10 mouse cellular contexts compared by ENCODE assay signal in genomic region chr12:69085522-69086179, GRCm38 (mm10).
A peak's percentile ranks its signal among the peaks of the same experiment; 100 is the strongest.
DNase-seq lines count a peak whose midpoint lies in the region; ATAC-seq and TF ChIP-seq lines count a peak whose summit lies in the region.
"Had no signal": no experiment of that assay in that cellular context is flagged by ENCODE, and none has a peak within 500 bp of the region (broad histone marks: within the 10 kb centered on the region; RNA-seq: fewer than 3 reads in every experiment).

No protein-coding gene starts in this region.

- no peak overlapping the region for H3K9ac ChIP-seq in heart, postnatal 0 days (replicated peaks; ENCODE audit: low read depth, low read length)
- H3K9ac ChIP-seq in midbrain, embryonic 13.5 days (replicated peaks): 0 out of 2 replicates have a peak overlapping the region, but pooled peaks have one; percentile 4

- WGBS in heart, postnatal 0 days: 29% methylated on average over 19 of the region's 19 CpGs
- 32% methylated on average over 19 of the region's 19 CpGs for WGBS in midbrain, embryonic 13.5 days

- intact Hi-C loops in heart, postnatal 10 days (cut with DNase I): loop anchor here (10.0 kb wide), 1 partner anchor 211 kb away; no protein-coding TSS in a partner anchor
- intact Hi-C loops in left cerebral cortex, postnatal 36 days (cut with DNase I): loop anchor here (10.0 kb wide), 2 partner anchors 131 to 1641 kb away; no protein-coding TSS in a partner anchor

- H3K36me3 ChIP-seq in heart, postnatal 0 days (replicated peaks; ENCODE audit: control insufficient read depth, insufficient read depth, low read length): no peaks in the 10 kb centered on the region
- no peaks in the 10 kb centered on the region for H3K36me3 ChIP-seq in midbrain, embryonic 13.5 days

- no peak overlapping the region for H3K4me3 ChIP-seq in heart, postnatal 0 days (ENCODE audit: low read depth, low read length)
- H3K4me3 ChIP-seq in midbrain, embryonic 13.5 days (replicated peaks): peak overlapping the region; percentile 13

- no peak overlapping the region for H3K27ac ChIP-seq in heart, postnatal 0 days (ENCODE audit: low read depth)
- no peak overlapping the region; the same call in 1 of the 2 replicates for H3K27ac ChIP-seq in midbrain, embryonic 13.5 days

- no peaks in the 10 kb centered on the region for H3K4me1 ChIP-seq in heart, postnatal 0 days (ENCODE audit: control insufficient read depth, insufficient read depth)
- peaks cover 33% of the 10 kb centered on the region for H3K4me1 ChIP-seq in midbrain, embryonic 13.5 days (replicated peaks)

- H3K9me3 ChIP-seq in heart, postnatal 0 days (replicated peaks; ENCODE audit: control insufficient read depth, low read length): no peaks in the 10 kb centered on the region
- H3K9me3 ChIP-seq in midbrain, embryonic 13.5 days: no peaks in the 10 kb centered on the region

- DNase-seq in heart, postnatal 0 days (ENCODE audit: low spot score): no peak
- DNase-seq in heart, postnatal 10 days: no peak
- peak; percentile 64 for DNase-seq in embryo, embryonic 11 days
- DNase-seq in forelimb bud, embryonic 11.5 days (ENCODE audit: low read depth, low spot score): peak; percentile 48
- no peak for DNase-seq in testis, postnatal 14 days (ENCODE audit: low spot score)
- DNase-seq in frontal cortex, postnatal 14 days (ENCODE audit: low spot score in 2 of 2): no peak
- no peak for DNase-seq in left cerebral cortex, postnatal 36 days (ENCODE audit: low spot score in 2 of 2)
- DNase-seq: adrenal gland, postnatal 36 days; right cerebral cortex, postnatal 25 days had no signal

- TF ChIP-seq EP300 in heart, postnatal 0 days (IDR thresholded peaks at IDR 0.05; ENCODE audit: low read depth): no peak

- peak overlapping the region; percentile 4; the same call in 1 of the 2 replicates for H3K4me2 ChIP-seq in heart, postnatal 0 days (ENCODE audit: low read depth, low read length)
- H3K4me2 ChIP-seq in midbrain, embryonic 13.5 days (replicated peaks): peak overlapping the region; percentile 43

- H3K27me3 ChIP-seq in heart, postnatal 0 days (ENCODE audit: control insufficient read depth, insufficient read depth, low read length): no peaks in the 10 kb centered on the region
- H3K27me3 ChIP-seq in midbrain, embryonic 13.5 days: no peaks in the 10 kb centered on the region

- ATAC-seq in heart, postnatal 0 days (ENCODE audit: insufficient read depth, low read depth): no peak
- ATAC-seq in midbrain, embryonic 13.5 days: no peak

- no peak for TF ChIP-seq CTCF in heart, postnatal 0 days (IDR thresholded peaks at IDR 0.05; ENCODE audit: low read depth)

Comparison
In these comparisons a context has a peak if more than half of its experiments do, and no peak if none do; other contexts are left out.
1. DNase-seq: peak in embryo, embryonic 11 days (single experiment) and forelimb bud, embryonic 11.5 days (single experiment); none in heart, postnatal 0 days (single experiment), heart, postnatal 10 days (0 of 2), testis, postnatal 14 days (single experiment), frontal cortex, postnatal 14 days (0 of 2) and left cerebral cortex, postnatal 36 days (0 of 2).